ENCODE assay signal across 21 mouse cellular contexts in the genomic region with DNA sequence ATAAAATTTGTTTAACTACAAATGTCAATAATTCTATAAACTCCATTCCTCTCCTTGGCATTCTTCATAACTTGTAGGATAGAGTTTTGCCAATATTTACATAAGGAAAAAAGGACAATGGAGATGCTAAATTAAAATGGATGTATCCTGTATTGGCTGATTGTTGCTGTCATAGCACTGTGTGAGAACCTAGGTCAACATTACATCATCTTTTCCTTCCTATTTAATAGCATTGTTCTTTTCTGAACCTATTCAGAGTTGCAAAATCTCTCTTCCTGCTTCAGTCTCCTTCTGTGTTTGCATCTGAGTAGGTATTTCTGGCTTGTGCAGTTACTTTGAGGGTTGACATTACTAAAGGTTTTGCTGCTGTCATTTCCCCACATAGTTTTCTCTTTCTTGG.
DNase-seq lines count a peak whose midpoint lies in the region; ATAC-seq and TF ChIP-seq lines count a peak whose summit lies in the region.
"Had no signal": no experiment of that assay in that cellular context is flagged by ENCODE, and none has a peak within 500 bp of the region (broad histone marks: within the 10 kb centered on the region; RNA-seq: fewer than 3 reads in every experiment).

No protein-coding gene starts in this region.

- no peaks in the 10 kb centered on the region for H3K36me3 ChIP-seq in heart, postnatal 0 days (replicated peaks; ENCODE audit: control insufficient read depth, insufficient read depth, low read length)
- no peaks in the 10 kb centered on the region for H3K36me3 ChIP-seq in lung, embryonic 14.5 days (ENCODE audit: insufficient read depth)
- H3K36me3 ChIP-seq in hindbrain, embryonic 10.5 days = no peaks in the 10 kb centered on the region
- H3K36me3 ChIP-seq: embryonic facial prominence, embryonic 12.5 days; forebrain, embryonic 15.5 days; G1E; hindbrain, embryonic 13.5 days had no signal

- H3K9me3 ChIP-seq in heart, postnatal 0 days (replicated peaks; ENCODE audit: control insufficient read depth, low read length) = no peaks in the 10 kb centered on the region
- no peaks in the 10 kb centered on the region for H3K9me3 ChIP-seq in lung, embryonic 14.5 days (ENCODE audit: low read depth, low read length)
- no peaks in the 10 kb centered on the region for H3K9me3 ChIP-seq in hindbrain, embryonic 10.5 days
- H3K9me3 ChIP-seq: embryonic facial prominence, embryonic 12.5 days; forebrain, embryonic 15.5 days; hindbrain, embryonic 13.5 days had no signal

- no peak overlapping the region for H3K4me3 ChIP-seq in heart, postnatal 0 days (ENCODE audit: low read depth, low read length)
- H3K4me3 ChIP-seq in lung, embryonic 14.5 days (ENCODE audit: low read depth, low read length) = no peak overlapping the region
- no peak overlapping the region for H3K4me3 ChIP-seq in hindbrain, embryonic 10.5 days
- H3K4me3 ChIP-seq: embryonic facial prominence, embryonic 12.5 days; forebrain, embryonic 15.5 days; hindbrain, embryonic 13.5 days had no signal

- DNase-seq in heart, postnatal 0 days (ENCODE audit: low spot score) = no peak
- DNase-seq in heart, adult 18-20 months = no peak
- DNase-seq in lung, embryonic 14.5 days = peak; percentile 42
- no peak for DNase-seq in lung, postnatal 36 days
- peak; percentile 7 for DNase-seq in lung, postnatal 25 days (ENCODE audit: low spot score)
- DNase-seq in lung, adult 18-20 months = no peak
- no peak for DNase-seq in hindbrain, embryonic 10.5 days (ENCODE audit: low spot score)
- DNase-seq: adrenal gland, postnatal 14 days; B cell, adult 2 months; cerebellum, adult 11-12 months; cerebellum, adult 9-10 months; cerebellum, postnatal 25 days; gastrocnemius, postnatal 36 days; heart, postnatal 4 days had no signal

- no peaks in the 10 kb centered on the region for H3K4me1 ChIP-seq in heart, postnatal 0 days (ENCODE audit: control insufficient read depth, insufficient read depth)
- no peaks in the 10 kb centered on the region for H3K4me1 ChIP-seq in lung, embryonic 14.5 days (ENCODE audit: insufficient read depth)
- no peaks in the 10 kb centered on the region for H3K4me1 ChIP-seq in hindbrain, embryonic 10.5 days (replicated peaks)
- H3K4me1 ChIP-seq: embryonic facial prominence, embryonic 12.5 days; forebrain, embryonic 15.5 days; hindbrain, embryonic 13.5 days had no signal

- peak; percentile 49; the same call in 1 of the 2 replicates for ATAC-seq in heart, postnatal 0 days (ENCODE audit: insufficient read depth, low read depth)
- ATAC-seq in lung, embryonic 14.5 days (ENCODE audit: insufficient read depth) = peak; percentile 52; the same call in 1 of the 2 replicates
- 0 out of 2 replicates have a peak, but pooled peaks have one; percentile 31 for ATAC-seq in megakaryocyte progenitor cell, adult 5-6 weeks (replicated peaks; ENCODE audit: poor library complexity)
- ATAC-seq: CD4-positive, CD25-positive, alpha-beta regulatory T cell, adult 4 months; forebrain, embryonic 15.5 days; hindbrain, postnatal 0 days had no signal

- no peak for TF ChIP-seq CTCF in heart, postnatal 0 days (IDR thresholded peaks at IDR 0.05; ENCODE audit: low read depth)
- no peak for TF ChIP-seq CTCF in lung, embryonic 14.5 days (IDR thresholded peaks at IDR 0.05; ENCODE audit: low read depth)

- no peak for TF ChIP-seq EP300 in heart, postnatal 0 days (IDR thresholded peaks at IDR 0.05; ENCODE audit: low read depth)

- H3K9ac ChIP-seq in heart, postnatal 0 days (replicated peaks; ENCODE audit: low read depth, low read length) = no peak overlapping the region
- no peak overlapping the region for H3K9ac ChIP-seq in lung, embryonic 14.5 days
- H3K9ac ChIP-seq: embryonic facial prominence, embryonic 12.5 days; forebrain, embryonic 15.5 days; hindbrain, embryonic 13.5 days had no signal

- H3K4me2 ChIP-seq in heart, postnatal 0 days (ENCODE audit: low read depth, low read length) = no peak overlapping the region
- H3K4me2 ChIP-seq in lung, embryonic 14.5 days = no peak overlapping the region
- H3K4me2 ChIP-seq: embryonic facial prominence, embryonic 12.5 days; forebrain, embryonic 15.5 days; hindbrain, embryonic 13.5 days had no signal

- H3K27me3 ChIP-seq in heart, postnatal 0 days (ENCODE audit: control insufficient read depth, insufficient read depth, low read length) = no peaks in the 10 kb centered on the region
- H3K27me3 ChIP-seq in lung, embryonic 14.5 days (ENCODE audit: insufficient read depth, low read length) = no peaks in the 10 kb centered on the region
- no peaks in the 10 kb centered on the region for H3K27me3 ChIP-seq in hindbrain, embryonic 10.5 days (ENCODE audit: insufficient read depth, poor library complexity, severe bottlenecking)
- H3K27me3 ChIP-seq: embryonic facial prominence, embryonic 12.5 days; forebrain, embryonic 15.5 days; hindbrain, embryonic 13.5 days had no signal

- H3K27ac ChIP-seq in heart, postnatal 0 days (ENCODE audit: low read depth) = peak overlapping the region; percentile 53; the same call in 1 of the 2 replicates
- no peak overlapping the region for H3K27ac ChIP-seq in lung, embryonic 14.5 days (ENCODE audit: low read depth)
- H3K27ac ChIP-seq in hindbrain, embryonic 10.5 days = no peak overlapping the region
- H3K27ac ChIP-seq: embryonic facial prominence, embryonic 12.5 days; forebrain, embryonic 15.5 days; hindbrain, embryonic 13.5 days; hindbrain, postnatal 0 days had no signal

Comparison
In these comparisons a context has a peak if more than half of its experiments do, and no peak if none do; other contexts are left out.
1. DNase-seq: peak in lung, embryonic 14.5 days (single experiment) and lung, postnatal 25 days (single experiment); none in heart, postnatal 0 days (single experiment), heart, adult 18-20 months (0 of 2), lung, postnatal 36 days (single experiment), lung, adult 18-20 months (0 of 2) and hindbrain, embryonic 10.5 days (single experiment).
2. Peak in every context shown above with its lines, with median percentiles within 50 percentile points of each other: ATAC-seq.